Mouse (Mus musculus): Measurements from ENCODE around the gene Sez6. TPM values are rescaled to one million over a fixed set of nuclear protein-coding genes. Genes with fewer than 3 reads are reported as not detected.

The Sez6 gene
- polyA plus RNA-seq, 1 experiment from 2014 or later, result 1.2 TPM

GRCm38 (mm10) chr11:77909376-77909775 lies 21.2 kb upstream of the Sez6 start:
- ATAC-seq, result no peak
- 20% methylated on average over 5 of the region's 5 CpGs for WGBS
- 0 out of 2 replicates have a peak, but pooled peaks cover 3% of the 10 kb centered on the region for H3K4me1 ChIP-seq (replicated peaks)
- H3K4me3 ChIP-seq (replicated peaks), result no peak overlapping the region
- H3K36me3 ChIP-seq, result no peaks in the 10 kb centered on the region
- no peak overlapping the region for H3K9ac ChIP-seq
- H3K27me3 ChIP-seq (replicated peaks), result peaks cover 21% of the 10 kb centered on the region; the same call in 1 of the 2 replicates
- no peak overlapping the region for H3K27ac ChIP-seq
- H3K4me2 ChIP-seq (replicated peaks), result no peak overlapping the region
- no peaks in the 10 kb centered on the region for H3K9me3 ChIP-seq

GRCm38 (mm10) chr11:77909776-77910175 lies 20.8 kb upstream of the Sez6 start:
- H3K4me1 ChIP-seq (replicated peaks), result 0 out of 2 replicates have a peak, but pooled peaks cover 3% of the 10 kb centered on the region
- H3K9me3 ChIP-seq, result no peaks in the 10 kb centered on the region
- no peak overlapping the region for H3K4me3 ChIP-seq (replicated peaks)
- H3K9ac ChIP-seq, result no peak overlapping the region
- no peak for ATAC-seq
- H3K4me2 ChIP-seq (replicated peaks), result no peak overlapping the region
- H3K27me3 ChIP-seq (replicated peaks), result peaks cover 23% of the 10 kb centered on the region
- no peak overlapping the region for H3K27ac ChIP-seq
- H3K36me3 ChIP-seq, result no peaks in the 10 kb centered on the region
- 25% methylated on average over 6 of the region's 6 CpGs for WGBS

- Histone ChIP-seq H3K9me3 (no peaks in the 10 kb centered on the region), H3K27me3 (replicated peaks) (peaks cover 21% of the 10 kb centered on the region), H3K4me2 (replicated peaks) (no peak overlapping the region), H3K4me1 (replicated peaks) (no peaks in the 10 kb centered on the region), H3K4me3 (replicated peaks) (no peak overlapping the region), H3K9ac (no peak overlapping the region), H3K36me3 (no peaks in the 10 kb centered on the region), H3K27ac (no peak overlapping the region)
- 47% methylated on average over 6 of the region's 6 CpGs for WGBS
- no peak for ATAC-seq
Observed at GRCm38 (mm10) chr11:77913505-77913904, 17.1 kb upstream of the Sez6 start.

- no peaks in the 10 kb centered on the region for H3K4me1 ChIP-seq (replicated peaks)
- ATAC-seq, result no peak
- no peak overlapping the region for H3K9ac ChIP-seq
- H3K36me3 ChIP-seq, result no peaks in the 10 kb centered on the region
- H3K9me3 ChIP-seq, result no peaks in the 10 kb centered on the region
- no peak overlapping the region for H3K27ac ChIP-seq
- no peak overlapping the region for H3K4me3 ChIP-seq (replicated peaks)
- H3K4me2 ChIP-seq (replicated peaks), result peak overlapping the region; percentile 44
- WGBS, result 5% methylated on average over 32 of the region's 32 CpGs
- H3K27me3 ChIP-seq (replicated peaks), result peaks cover 17% of the 10 kb centered on the region
Observed at GRCm38 (mm10) chr11:77914598-77915260, 15.9 kb upstream of the Sez6 start.

GRCm38 (mm10) chr11:77916741-77917140 lies 13.9 kb upstream of the Sez6 start:
- ATAC-seq, result no peak
- H3K4me2 ChIP-seq (replicated peaks), result no peak overlapping the region
- no peaks in the 10 kb centered on the region for H3K4me1 ChIP-seq (replicated peaks)
- H3K9ac ChIP-seq, result no peak overlapping the region
- peaks cover 17% of the 10 kb centered on the region for H3K27me3 ChIP-seq (replicated peaks)
- H3K4me3 ChIP-seq (replicated peaks), result no peak overlapping the region
- no peaks in the 10 kb centered on the region for H3K36me3 ChIP-seq
- H3K9me3 ChIP-seq, result no peaks in the 10 kb centered on the region
- WGBS, result 72% methylated on average over 4 of the region's 4 CpGs
- H3K27ac ChIP-seq, result no peak overlapping the region

GRCm38 (mm10) chr11:77917166-77917565 lies 13.4 kb upstream of the Sez6 start:
- H3K27me3 ChIP-seq (replicated peaks), result peaks cover 17% of the 10 kb centered on the region

GRCm38 (mm10) chr11:77923285-77923684 lies 7.3 kb upstream of the Sez6 start:
- Histone ChIP-seq H3K9me3 (no peaks in the 10 kb centered on the region), H3K36me3 (no peaks in the 10 kb centered on the region), H3K4me2 (replicated peaks) (no peak overlapping the region), H3K9ac (no peak overlapping the region), H3K27me3 (replicated peaks) (peaks cover 3% of the 10 kb centered on the region; the same call in 1 of the 2 replicates), H3K4me1 (replicated peaks) (no peaks in the 10 kb centered on the region), H3K27ac (no peak overlapping the region), H3K4me3 (replicated peaks) (no peak overlapping the region)
- no peak for ATAC-seq
- 74% methylated on average over 4 of the region's 4 CpGs for WGBS

More at GRCm38 (mm10) chr11:77917166-77917565, 13.4 kb upstream of the Sez6 start:
- no peak overlapping the region for H3K4me3 ChIP-seq (replicated peaks)
- H3K4me2 ChIP-seq (replicated peaks), result no peak overlapping the region
- H3K36me3 ChIP-seq, result no peaks in the 10 kb centered on the region
- no peak for ATAC-seq
- 47% methylated on average over 10 of the region's 10 CpGs for WGBS
- H3K9me3 ChIP-seq, result no peaks in the 10 kb centered on the region
- H3K9ac ChIP-seq, result no peak overlapping the region
- no peak overlapping the region for H3K27ac ChIP-seq
- no peaks in the 10 kb centered on the region for H3K4me1 ChIP-seq (replicated peaks)

- H3K36me3 ChIP-seq, result no peaks in the 10 kb centered on the region
- H3K27me3 ChIP-seq (replicated peaks), result peaks cover 18% of the 10 kb centered on the region
- no peak overlapping the region for H3K27ac ChIP-seq
- no peak overlapping the region for H3K4me3 ChIP-seq (replicated peaks)
- WGBS, result 40% methylated on average over 9 of the region's 9 CpGs
- H3K4me1 ChIP-seq (replicated peaks), result peaks cover 3% of the 10 kb centered on the region
- no peak overlapping the region for H3K4me2 ChIP-seq (replicated peaks)
- H3K9me3 ChIP-seq, result no peaks in the 10 kb centered on the region
- H3K9ac ChIP-seq, result no peak overlapping the region
- ATAC-seq, result no peak
Observed at GRCm38 (mm10) chr11:77925836-77926657, 4.6 kb upstream of the Sez6 start.

- H3K9me3 ChIP-seq, result no peaks in the 10 kb centered on the region
- peaks cover 24% of the 10 kb centered on the region for H3K27me3 ChIP-seq (replicated peaks)
- peaks cover 9% of the 10 kb centered on the region for H3K4me1 ChIP-seq (replicated peaks)
- H3K9ac ChIP-seq, result no peak overlapping the region
- ATAC-seq, result no peak
- no peak overlapping the region for H3K4me3 ChIP-seq (replicated peaks)
- WGBS, result 10% methylated on average over 9 of the region's 9 CpGs
- H3K36me3 ChIP-seq, result no peaks in the 10 kb centered on the region
- no peak overlapping the region for H3K4me2 ChIP-seq (replicated peaks)
- no peak overlapping the region for H3K27ac ChIP-seq
Observed at GRCm38 (mm10) chr11:77926666-77927065, 3.9 kb upstream of the Sez6 start.

- no peak overlapping the region for H3K4me3 ChIP-seq (replicated peaks)
- H3K4me2 ChIP-seq (replicated peaks), result no peak overlapping the region
- H3K9me3 ChIP-seq, result no peaks in the 10 kb centered on the region
- ATAC-seq, result no peak
- no peak overlapping the region for H3K9ac ChIP-seq
- 72% methylated on average over 5 of the region's 5 CpGs for WGBS
- H3K27me3 ChIP-seq (replicated peaks), result peaks cover 36% of the 10 kb centered on the region
- no peak overlapping the region for H3K27ac ChIP-seq
- H3K36me3 ChIP-seq, result no peaks in the 10 kb centered on the region
- H3K4me1 ChIP-seq (replicated peaks), result peaks cover 14% of the 10 kb centered on the region
Observed at GRCm38 (mm10) chr11:77927837-77928236, 2.8 kb upstream of the Sez6 start.

GRCm38 (mm10) chr11:77931541-77932433 lies 1.2 kb downstream of the Sez6 start:
- ATAC-seq, result no peak
- H3K36me3 ChIP-seq, result no peaks in the 10 kb centered on the region
- H3K4me2 ChIP-seq (replicated peaks), result peak overlapping the region; percentile 98
- H3K9me3 ChIP-seq, result no peaks in the 10 kb centered on the region
- H3K9ac ChIP-seq, result no peak overlapping the region
- H3K4me1 ChIP-seq (replicated peaks), result peaks cover 14% of the 10 kb centered on the region
- no peak overlapping the region for H3K27ac ChIP-seq
- H3K27me3 ChIP-seq (replicated peaks), result peaks cover 69% of the 10 kb centered on the region
- 2% methylated on average over 41 of the region's 41 CpGs for WGBS
- peak overlapping the region; percentile 51 for H3K4me3 ChIP-seq (replicated peaks)

- H3K4me3 ChIP-seq (replicated peaks), result no peak overlapping the region
- H3K36me3 ChIP-seq, result no peaks in the 10 kb centered on the region
- no peaks in the 10 kb centered on the region for H3K9me3 ChIP-seq
- no peak overlapping the region for H3K4me2 ChIP-seq (replicated peaks)
- H3K27me3 ChIP-seq (replicated peaks), result peaks cover 69% of the 10 kb centered on the region
- peaks cover 14% of the 10 kb centered on the region for H3K4me1 ChIP-seq (replicated peaks)
- no peak overlapping the region for H3K27ac ChIP-seq
- 42% methylated on average over 5 of the region's 5 CpGs for WGBS
- ATAC-seq, result no peak
- no peak overlapping the region for H3K9ac ChIP-seq
Observed at GRCm38 (mm10) chr11:77932576-77932975, 2.0 kb downstream of the Sez6 start.
